Mouse (Mus musculus) stomach, embryonic 15.5 days (tissue): Measurements from ENCODE around the gene Dnajb4. TPM values are rescaled to one million over a fixed set of nuclear protein-coding genes. Genes with fewer than 3 reads are reported as not detected.
"Not testable (repeated sequence)": the region's sequence is repeated elsewhere in the genome, so short reads cannot be mapped to it uniquely, and the experiment has no call there.

ENCODE experiments used
- ATAC-seq: fragments of 200-750 bp; cut with Nextera tagmentation; 2 replicates; pipeline ENCODE4 v1.8.0; 2017; ENCODE audit warnings: low read depth, moderate number of reproducible peaks, moderate TSS enrichment; ENCODE audit not compliant: insufficient read depth, low FRiP score
- H3K27ac ChIP-seq: fragments of 300-500 bp; sonication (generic); 2 replicates; pipeline ENCODE4 v1.5.1; 2015; ENCODE audit warnings: mild to moderate bottlenecking, inconsistent platforms
- H3K27me3 ChIP-seq: fragments of 300-500 bp; sonication (generic); replicated peaks from 2 replicates; pipeline ENCODE4 v1.6.1; 2015; ENCODE audit warnings: inconsistent platforms
- H3K36me3 ChIP-seq: fragments of 300-500 bp; sonication (generic); 2 replicates; pipeline ENCODE4 v1.6.1; 2015; ENCODE audit warnings: inconsistent platforms
- H3K4me1 ChIP-seq: fragments of 300-500 bp; sonication (generic); 2 replicates; pipeline ENCODE4 v1.6.1; 2015; ENCODE audit warnings: inconsistent platforms
- H3K4me2 ChIP-seq: fragments of 300-500 bp; sonication (generic); 2 replicates; pipeline ENCODE4 v1.6.1; 2015; ENCODE audit warnings: mild to moderate bottlenecking, inconsistent platforms
- H3K4me3 ChIP-seq: fragments of 300-500 bp; sonication (generic); replicated peaks from 2 replicates; pipeline ENCODE4 v1.5.1; 2015; ENCODE audit warnings: inconsistent platforms
- H3K9ac ChIP-seq: fragments of 300-500 bp; sonication (generic); 2 replicates; pipeline ENCODE4 v1.6.1; 2015; ENCODE audit warnings: inconsistent platforms
- H3K9me3 ChIP-seq: fragments of 300-500 bp; sonication (generic); 2 replicates; pipeline ENCODE4 v1.6.1; 2016; ENCODE audit warnings: inconsistent platforms
- WGBS: fragments of 180-500 bp; shearing (Covaris S2); methylation state at CpG from one replicate; pipeline ENCODE4 v1.1.7; 2015; 5-methylcytosine and 5-hydroxymethylcytosine counted together
- polyA plus RNA-seq: library from polyadenylated mRNA; unstranded; fragments of >200 nt; fragmentation: Nextera tagmentation; extraction: Ambion mirVana; gene quantifications from 2 replicates; pipeline ENCODE4 v1.2.1, GENCODE M21; 2015

The Dnajb4 gene
- polyA plus RNA-seq = 30.9 and 34.9 TPM in 2 replicates

GRCm38 (mm10) chr3:152209967-152210634, at the start of gene Dnajb4, which contains the start of gene Fubp1:
TSS of gene Dnajb4 (minus strand) at chr3:152210302.
TSS of gene Fubp1 (plus strand) at chr3:152210422.
- WGBS = under 1% methylated on average over 85 of the region's 85 CpGs
- Histone ChIP-seq H3K27ac (peak within 1 kb of the TSS; percentile 99), H3K9me3 (no peaks in the 10 kb centered on the region), H3K4me1 (peaks cover 11% of the 10 kb centered on the region), H3K9ac (peak within 1 kb of the TSS; percentile 99), H3K27me3 (no peaks in the 10 kb centered on the region), H3K4me2 (peak within 1 kb of the TSS; percentile 81), H3K36me3 (no peaks in the 10 kb centered on the region), H3K4me3 (peak within 1 kb of the TSS; percentile 97)
- ATAC-seq = peak; percentile 97

- H3K4me3 ChIP-seq, H3K27me3 ChIP-seq, H3K27ac ChIP-seq, H3K9me3 ChIP-seq, H3K4me2 ChIP-seq, H3K36me3 ChIP-seq, H3K9ac ChIP-seq, H3K4me1 ChIP-seq: not testable (repeated sequence)
- WGBS = 47% methylated on average over 8 of the region's 9 CpGs
- ATAC-seq = peak; percentile 48; the same call in 1 of the 2 replicates
Observed at GRCm38 (mm10) chr3:152259409-152259808, 49.3 kb upstream of the Dnajb4 start.

DNA sequence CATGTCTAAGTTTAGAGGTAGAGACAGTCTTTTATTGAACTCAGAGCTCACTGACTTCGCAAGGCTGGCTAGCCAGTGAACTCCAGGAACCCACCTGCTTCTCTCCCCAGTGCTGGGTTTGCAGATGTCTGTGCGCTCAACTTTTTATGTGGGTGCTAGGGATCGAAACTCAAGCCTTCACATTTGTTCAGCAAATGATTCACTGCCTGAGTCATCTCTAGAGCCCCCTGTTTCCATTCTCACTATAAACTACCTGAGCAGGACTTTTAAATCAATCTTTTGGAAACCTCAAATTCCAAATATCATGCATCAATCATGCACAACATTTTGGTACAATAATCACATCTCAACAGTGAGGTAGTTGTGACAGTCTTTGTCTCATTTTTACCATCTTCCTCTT, 47.4 kb upstream of the Dnajb4 start:
- Histone ChIP-seq H3K4me1 (0 out of 2 replicates have a peak, but pooled peaks cover 5% of the 10 kb centered on the region), H3K4me2 (no peak overlapping the region), H3K36me3 (no peaks in the 10 kb centered on the region), H3K9ac (no peak overlapping the region), H3K27ac (no peak overlapping the region), H3K27me3 (no peaks in the 10 kb centered on the region), H3K4me3 (no peak overlapping the region), H3K9me3 (no peaks in the 10 kb centered on the region)
- ATAC-seq = no peak
- WGBS = 81% methylated on average over 3 of the region's 3 CpGs

GRCm38 (mm10) chr3:152250487-152250886, 40.4 kb upstream of the Dnajb4 start:
- 82% methylated on average over 1 of the region's 1 CpGs for WGBS
- Histone ChIP-seq H3K27me3 (no peaks in the 10 kb centered on the region), H3K4me2 (no peak overlapping the region), H3K9ac (no peak overlapping the region), H3K27ac (no peak overlapping the region), H3K36me3 (no peaks in the 10 kb centered on the region), H3K4me3 (no peak overlapping the region), H3K4me1 (no peaks in the 10 kb centered on the region), H3K9me3 (no peaks in the 10 kb centered on the region)
- ATAC-seq = no peak

- no peak overlapping the region for H3K4me2 ChIP-seq
- no peak for ATAC-seq
- H3K36me3 ChIP-seq = no peaks in the 10 kb centered on the region
- no peak overlapping the region for H3K27ac ChIP-seq
- WGBS = 85% methylated on average over 12 of the region's 12 CpGs
- no peak overlapping the region for H3K4me3 ChIP-seq
- no peaks in the 10 kb centered on the region for H3K27me3 ChIP-seq
- H3K9me3 ChIP-seq = no peaks in the 10 kb centered on the region
- no peak overlapping the region for H3K9ac ChIP-seq
- H3K4me1 ChIP-seq = no peaks in the 10 kb centered on the region
Observed at GRCm38 (mm10) chr3:152247708-152248107, 37.6 kb upstream of the Dnajb4 start.

- H3K4me2 ChIP-seq = no peak overlapping the region
- no peak for ATAC-seq
- H3K4me3 ChIP-seq = no peak overlapping the region
- H3K27ac ChIP-seq = no peak overlapping the region
- 75% methylated on average over 5 of the region's 5 CpGs for WGBS
- H3K4me1 ChIP-seq = no peaks in the 10 kb centered on the region
- H3K9me3 ChIP-seq = no peaks in the 10 kb centered on the region
- H3K27me3 ChIP-seq = no peaks in the 10 kb centered on the region
- no peak overlapping the region for H3K9ac ChIP-seq
- no peaks in the 10 kb centered on the region for H3K36me3 ChIP-seq
Observed at GRCm38 (mm10) chr3:152245273-152245910, 35.3 kb upstream of the Dnajb4 start.

- Histone ChIP-seq H3K4me3 (no peak overlapping the region), H3K27me3 (no peaks in the 10 kb centered on the region), H3K4me1 (no peaks in the 10 kb centered on the region), H3K4me2 (no peak overlapping the region), H3K9ac (no peak overlapping the region), H3K9me3 (no peaks in the 10 kb centered on the region), H3K27ac (no peak overlapping the region), H3K36me3 (no peaks in the 10 kb centered on the region)
- 71% methylated on average over 4 of the region's 4 CpGs for WGBS
- no peak for ATAC-seq
Observed at GRCm38 (mm10) chr3:152243304-152243703, 33.2 kb upstream of the Dnajb4 start.

DNA sequence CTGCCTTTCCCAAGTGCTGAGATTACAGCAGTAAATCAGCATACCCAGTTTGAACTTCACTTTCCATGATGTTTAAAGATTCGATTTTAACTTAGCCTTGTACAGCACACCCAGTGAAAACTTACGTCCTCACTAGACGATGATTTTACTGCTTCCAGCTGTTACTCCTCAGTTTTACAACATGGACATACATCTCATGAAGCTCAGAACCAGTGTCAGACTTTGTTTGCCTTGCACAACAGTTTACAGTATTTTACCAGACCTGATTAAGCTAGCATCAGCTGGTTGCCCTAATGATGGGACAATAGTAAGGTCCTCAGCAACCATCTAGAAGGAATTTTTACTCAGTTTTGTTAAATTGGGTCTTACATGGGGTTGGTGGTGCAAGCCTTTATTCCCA, 31.0 kb upstream of the Dnajb4 start:
- no peaks in the 10 kb centered on the region for H3K27me3 ChIP-seq
- no peak overlapping the region for H3K4me2 ChIP-seq
- no peak overlapping the region for H3K27ac ChIP-seq
- WGBS = 67% methylated on average over 3 of the region's 3 CpGs
- no peak for ATAC-seq
- peaks cover 8% of the 10 kb centered on the region; the same call in 1 of the 2 replicates for H3K36me3 ChIP-seq
- H3K4me1 ChIP-seq = no peaks in the 10 kb centered on the region
- H3K9me3 ChIP-seq = no peaks in the 10 kb centered on the region
- no peak overlapping the region for H3K9ac ChIP-seq
- no peak overlapping the region for H3K4me3 ChIP-seq

GRCm38 (mm10) chr3:152239592-152239991, 29.5 kb upstream of the Dnajb4 start:
- peaks cover 8% of the 10 kb centered on the region for H3K36me3 ChIP-seq
- H3K27ac ChIP-seq = no peak overlapping the region
- H3K4me1 ChIP-seq = no peaks in the 10 kb centered on the region
- whole genome bisulfite sequencing = 98% methylated on average over 1 of the region's 1 CpGs
- no peaks in the 10 kb centered on the region for H3K27me3 ChIP-seq
- H3K4me2 ChIP-seq = no peak overlapping the region
- no peaks in the 10 kb centered on the region for H3K9me3 ChIP-seq
- no peak overlapping the region for H3K9ac ChIP-seq
- no peak for ATAC-seq
- H3K4me3 ChIP-seq = no peak overlapping the region

- Histone ChIP-seq H3K4me3 (no peak overlapping the region), H3K9ac (no peak overlapping the region), H3K4me2 (no peak overlapping the region), H3K9me3 (no peaks in the 10 kb centered on the region), H3K27me3 (no peaks in the 10 kb centered on the region), H3K36me3 (peaks cover 10% of the 10 kb centered on the region), H3K27ac (no peak overlapping the region), H3K4me1 (no peaks in the 10 kb centered on the region)
- 50% methylated on average over 2 of the region's 2 CpGs for WGBS
- peak; percentile 50; the same call in 1 of the 2 replicates for ATAC-seq
Observed at GRCm38 (mm10) chr3:152238836-152239235, 28.7 kb upstream of the Dnajb4 start.

DNA sequence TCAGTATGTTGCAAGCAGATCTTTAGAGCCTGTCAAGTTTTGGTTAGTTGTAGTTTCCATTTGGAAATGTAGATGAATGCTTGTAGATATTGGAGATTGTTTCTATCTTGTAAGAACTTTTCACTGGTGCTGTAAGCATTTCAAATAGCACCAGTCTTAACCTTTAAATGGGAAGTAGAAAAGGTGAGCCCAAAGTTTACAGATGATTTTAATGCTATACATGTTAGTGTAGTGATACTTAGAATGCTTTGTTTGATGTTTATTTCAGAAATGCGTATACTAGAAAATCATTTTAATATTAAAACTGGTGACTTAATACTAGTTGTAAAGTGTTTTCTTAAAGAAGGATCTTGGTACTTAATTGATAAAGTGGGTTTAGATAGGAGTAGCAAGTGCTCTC, 25.7 kb upstream of the Dnajb4 start:
- no peaks in the 10 kb centered on the region for H3K27me3 ChIP-seq
- no peak overlapping the region for H3K27ac ChIP-seq
- H3K9ac ChIP-seq = no peak overlapping the region
- 86% methylated on average over 1 of the region's 1 CpGs for WGBS
- H3K4me1 ChIP-seq = no peaks in the 10 kb centered on the region
- no peak overlapping the region for H3K4me3 ChIP-seq
- peaks cover 18% of the 10 kb centered on the region for H3K36me3 ChIP-seq
- H3K9me3 ChIP-seq = no peaks in the 10 kb centered on the region
- ATAC-seq = no peak
- no peak overlapping the region for H3K4me2 ChIP-seq

DNA sequence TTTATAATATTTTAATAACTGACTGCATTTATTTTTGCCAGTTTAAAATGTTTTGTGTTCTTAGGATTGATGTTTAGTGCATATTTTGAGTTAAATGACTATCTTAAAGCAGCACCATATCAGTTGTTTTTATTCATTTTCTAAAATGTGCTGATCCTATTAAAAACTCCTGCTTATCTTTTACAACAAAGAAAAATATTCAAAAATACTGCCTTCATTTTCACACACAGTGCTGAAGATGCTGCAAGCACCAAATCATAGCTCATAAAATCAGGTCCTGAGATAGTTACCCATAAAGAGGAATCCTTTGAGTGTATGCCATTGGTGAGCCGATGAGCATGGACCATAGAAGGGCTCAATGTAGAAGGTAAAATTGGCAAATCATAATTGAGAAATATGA, 25.1 kb upstream of the Dnajb4 start:
- H3K36me3 ChIP-seq = peaks cover 18% of the 10 kb centered on the region

More for the DNA sequence above, 25.1 kb upstream of the Dnajb4 start:
- Histone ChIP-seq H3K9ac (no peak overlapping the region), H3K4me1 (no peaks in the 10 kb centered on the region), H3K27ac (no peak overlapping the region), H3K4me3 (no peak overlapping the region), H3K27me3 (no peaks in the 10 kb centered on the region), H3K4me2 (no peak overlapping the region), H3K9me3 (no peaks in the 10 kb centered on the region)
- WGBS = 95% methylated on average over 1 of the region's 1 CpGs
- ATAC-seq = no peak
